8 mouse cellular contexts compared by ENCODE assay signal in the genomic region with DNA sequence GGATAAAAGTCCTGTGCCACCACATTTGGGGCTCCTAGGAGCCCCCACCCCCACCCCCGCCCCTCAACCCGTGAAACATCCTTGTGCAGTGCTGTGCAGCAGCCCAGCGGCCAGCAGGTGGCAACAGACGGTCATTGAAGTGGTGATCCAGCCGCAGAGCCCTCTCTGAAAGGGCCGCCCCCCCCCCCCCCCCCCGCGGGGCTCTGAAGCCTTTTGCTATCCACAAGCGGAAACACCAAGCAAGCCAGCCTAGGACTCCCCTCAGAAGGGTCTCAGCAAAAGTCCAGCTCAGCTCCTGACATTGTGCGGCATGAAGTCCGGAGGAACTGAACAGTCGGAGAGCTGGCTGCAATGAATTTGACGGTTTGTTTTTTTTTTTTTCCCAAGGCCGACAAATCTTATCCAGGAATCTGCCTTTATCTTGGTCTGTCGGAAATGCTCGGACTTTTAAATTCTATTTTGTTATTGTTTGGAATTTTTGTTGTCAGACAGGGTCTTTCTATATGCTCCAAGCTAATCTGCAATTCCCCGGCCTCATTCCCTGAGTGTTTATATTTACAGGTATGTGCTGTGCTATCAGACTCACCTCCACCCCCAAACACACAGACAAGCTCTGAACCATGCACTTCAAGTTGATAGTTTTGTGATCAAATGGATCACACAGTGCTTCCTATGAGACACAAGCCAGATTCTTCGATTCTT. TPM values are rescaled to one million over a fixed set of nuclear protein-coding genes. Genes with fewer than 3 reads are reported as not detected.
DNase-seq lines count a peak whose midpoint lies in the region; ATAC-seq and TF ChIP-seq lines count a peak whose summit lies in the region.

No protein-coding gene starts in this region.

- H3K4me1 ChIP-seq in heart, adult 2 months (ENCODE audit: control insufficient read depth, insufficient read depth, low read length), result peaks cover 1% of the 10 kb centered on the region
- H3K4me1 ChIP-seq in liver, embryonic 12.5 days, result peaks cover 9% of the 10 kb centered on the region; the same call in 1 of the 2 replicates
- peaks cover 4% of the 10 kb centered on the region for H3K4me1 ChIP-seq in testis, adult 2 months (ENCODE audit: control insufficient read depth, insufficient read depth, low read length)

- H3K27me3 ChIP-seq in heart, adult 2 months (ENCODE audit: control insufficient read depth, insufficient read depth, low read length), result no peaks in the 10 kb centered on the region
- peaks cover 20% of the 10 kb centered on the region for H3K27me3 ChIP-seq in liver, embryonic 12.5 days (replicated peaks)
- H3K27me3 ChIP-seq in testis, adult 2 months (ENCODE audit: control insufficient read depth, insufficient read depth, low read length), result no peaks in the 10 kb centered on the region; the same call in 1 of the 2 replicates

- TF ChIP-seq EP300 in heart, adult 2 months (IDR thresholded peaks at IDR 0.05; ENCODE audit: insufficient read depth, low read depth, low read length), result no peak

- H3K4me3 ChIP-seq in heart, adult 2 months, result peak overlapping the region; percentile 56
- peak overlapping the region; percentile 53 for H3K4me3 ChIP-seq in liver, embryonic 12.5 days
- H3K4me3 ChIP-seq in testis, adult 2 months (ENCODE audit: control insufficient read depth, low read depth, low read length), result peak overlapping the region; percentile 58

- DNase-seq in 3134 (ENCODE audit: extremely low read depth, insufficient read length, low spot score), result peak; percentile 73
- peak; percentile 69 to 79 for DNase-seq in adrenal gland, adult 18-20 months (ENCODE audit: low spot score in 2 of 2)
- peak; percentile 67 for DNase-seq in embryo, embryonic 11.5 days (ENCODE audit: low read depth, low spot score)
- DNase-seq in heart, adult 2 months, result peak; percentile 78 to 84
- DNase-seq in kidney, adult 18-20 months, result peak; percentile 84
- peak; percentile 56 for DNase-seq in naive thymus-derived CD4-positive, alpha-beta T cell, adult 2 months (ENCODE audit: low read depth)

- 3% methylated on average over 18 of the region's 18 CpGs for WGBS in heart, adult 2 months
- whole genome bisulfite sequencing in liver, embryonic 12.5 days (ENCODE audit: insufficient replicate concordance), result 3% methylated on average over 17 of the region's 18 CpGs

- TF ChIP-seq CTCF in heart, adult 2 months (IDR thresholded peaks at IDR 0.05), result peak; percentile 83
- peak; percentile 58; the same call in 1 of the 2 replicates for TF ChIP-seq CTCF in testis, adult 2 months (IDR thresholded peaks at IDR 0.05; ENCODE audit: control insufficient read depth, insufficient read depth, insufficient replicate concordance, low read depth, low read length)

- H3K36me3 ChIP-seq in heart, adult 2 months (ENCODE audit: control insufficient read depth, insufficient read depth, low read length), result no peaks in the 10 kb centered on the region
- H3K36me3 ChIP-seq in liver, embryonic 12.5 days, result no peaks in the 10 kb centered on the region
- H3K36me3 ChIP-seq in testis, adult 2 months (ENCODE audit: control insufficient read depth, insufficient read depth, low read length), result no peaks in the 10 kb centered on the region

- H3K9ac ChIP-seq in heart, adult 2 months (ENCODE audit: low read depth, low read length), result peak overlapping the region; percentile 72
- H3K9ac ChIP-seq in liver, embryonic 12.5 days, result peak overlapping the region; percentile 12; the same call in 1 of the 2 replicates

- no peaks in the 10 kb centered on the region for H3K79me2 ChIP-seq in heart, adult 2 months (replicated peaks; ENCODE audit: control insufficient read depth, insufficient read depth, low read length)

- peak overlapping the region; percentile 71 for H3K4me2 ChIP-seq in liver, embryonic 12.5 days

- H3K9me3 ChIP-seq in liver, embryonic 12.5 days (replicated peaks), result no peaks in the 10 kb centered on the region

- peak; percentile 57 for TF ChIP-seq POLR2A in heart, adult 2 months (IDR thresholded peaks at IDR 0.05; ENCODE audit: insufficient read depth, low read depth, low read length)
- no peak for TF ChIP-seq POLR2A in testis, adult 2 months (IDR thresholded peaks at IDR 0.05; ENCODE audit: control insufficient read depth, low read depth, low read length)

- H3K27ac ChIP-seq in heart, adult 2 months, result peak overlapping the region; percentile 51
- no peak overlapping the region for H3K27ac ChIP-seq in liver, embryonic 12.5 days
- no peak overlapping the region for H3K27ac ChIP-seq in testis, adult 2 months (ENCODE audit: control insufficient read depth, insufficient read depth, low read depth, low read length)

- peak; percentile 65 for ATAC-seq in liver, embryonic 12.5 days

- intact Hi-C loops in heart, adult 2 months (cut with DNase I), result loop anchor here (1.0 to 10.0 kb wide), 4 partner anchors 160 to 1088 kb away; a partner anchor contains a TSS

RNA-seq across cellular contexts. Expression of a gene that starts 4.7 kb away (rescaled TPM):
- not detected for total RNA-seq in adrenal gland, adult 18-20 months (2021)
- not detected for total RNA-seq in heart, adult 2 months (2021)
- polyA plus RNA-seq in heart, adult 2 months (2012; rRNA removed), result 0.04 TPM in 1 of 2 replicates, not detected in the other
- 0.29 and 0.50 TPM in 2 replicates for polyA plus RNA-seq in liver, embryonic 12.5 days (2016; fragmentation: Nextera tagmentation; extraction: Ambion mirVana)
- 0.12 and 0.13 TPM in 2 replicates for polyA plus RNA-seq in testis, adult 2 months (2012; rRNA removed)

RNA-seq across cellular contexts. Expression of a gene that starts 55.3 kb away (rescaled TPM):
- 10 to 100 TPM; 14.6 to 16.3 TPM for total RNA-seq in adrenal gland, adult 18-20 months (2021)
- 10 to 100 TPM; 12.9 to 17.0 TPM for total RNA-seq in heart, adult 2 months (2021)
- polyA plus RNA-seq in heart, adult 2 months (2012; rRNA removed), result 6.0 and 6.6 TPM in 2 replicates
- 5.7 and 6.1 TPM in 2 replicates for polyA plus RNA-seq in liver, embryonic 12.5 days (2016; fragmentation: Nextera tagmentation; extraction: Ambion mirVana)
- 0.40 and 0.51 TPM in 2 replicates for polyA plus RNA-seq in testis, adult 2 months (2012; rRNA removed)
